Mouse (Mus musculus) ES-Bruce4 (cell line): Measurements from ENCODE around the gene Col28a1.

Source experiments
- CTCF ChIP-seq: IDR thresholded peaks from one replicate; pipeline ENCODE4 v1.8.1; 2011; ENCODE audit warnings: low read depth, low read length
- EP300 ChIP-seq: IDR thresholded peaks from 2 replicates; pipeline ENCODE4 v1.6.1; 2011; ENCODE audit warnings: low read depth, low read length; ENCODE audit not compliant: insufficient read depth
- POLR2A ChIP-seq: IDR thresholded peaks from one replicate; pipeline ENCODE4 v1.8.1; 2011; ENCODE audit warnings: low read length; ENCODE audit not compliant: insufficient read depth

DNA sequence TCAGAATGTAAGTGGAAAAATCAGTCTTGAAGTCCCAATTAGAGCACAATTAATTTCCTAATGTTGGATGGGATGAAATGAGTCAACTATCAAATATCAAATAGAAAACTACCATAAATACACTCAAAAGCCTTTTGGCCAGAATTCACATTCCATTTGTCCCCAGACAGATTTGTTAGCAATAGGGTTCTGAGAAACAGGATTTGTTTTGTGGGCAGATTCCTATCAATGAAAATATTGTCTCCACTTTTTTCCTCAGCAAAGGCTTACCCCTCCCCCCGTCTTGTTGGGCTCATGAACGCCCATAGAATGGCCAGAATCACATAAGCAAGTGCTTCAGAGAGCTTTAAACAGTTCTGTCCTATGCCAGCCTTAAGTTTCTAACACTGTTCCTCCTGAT, 32.4 kb downstream of the Col28a1 start:
- TF ChIP-seq CTCF (no peak), POLR2A (no peak), EP300 (no peak)
